Mouse (Mus musculus) hindlimb bud, embryonic 11.5 days (tissue): Measurements from ENCODE around the gene Cux1.

ENCODE experiments used
- DNase-seq: peaks from one replicate; pipeline ENCODE4 v3.0.0-alpha.2; 2012; ENCODE audit warnings: low read depth, low spot score; ENCODE audit errors: extremely low spot score

Gene Cux1

DNA sequence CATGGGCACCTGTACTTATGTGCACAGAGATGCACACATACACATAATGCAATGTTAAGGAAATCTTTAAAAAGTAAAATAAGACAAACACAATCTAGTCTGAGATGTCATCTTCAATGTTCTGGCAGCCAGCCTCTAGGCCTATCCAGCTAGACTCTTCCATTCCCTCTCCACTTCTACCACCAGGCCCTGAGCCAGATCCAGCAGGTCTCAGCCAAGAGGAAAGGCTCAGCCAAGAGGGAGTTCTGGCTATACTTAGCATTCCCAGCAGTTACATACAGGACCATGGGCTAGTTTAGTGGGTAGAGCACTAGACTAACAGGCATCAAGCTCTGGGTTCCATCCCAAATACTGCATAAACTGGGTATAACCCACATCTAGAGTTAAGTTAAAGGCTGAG, 26.3 kb downstream of the Cux1 start:
- no peak for DNase-seq

DNA sequence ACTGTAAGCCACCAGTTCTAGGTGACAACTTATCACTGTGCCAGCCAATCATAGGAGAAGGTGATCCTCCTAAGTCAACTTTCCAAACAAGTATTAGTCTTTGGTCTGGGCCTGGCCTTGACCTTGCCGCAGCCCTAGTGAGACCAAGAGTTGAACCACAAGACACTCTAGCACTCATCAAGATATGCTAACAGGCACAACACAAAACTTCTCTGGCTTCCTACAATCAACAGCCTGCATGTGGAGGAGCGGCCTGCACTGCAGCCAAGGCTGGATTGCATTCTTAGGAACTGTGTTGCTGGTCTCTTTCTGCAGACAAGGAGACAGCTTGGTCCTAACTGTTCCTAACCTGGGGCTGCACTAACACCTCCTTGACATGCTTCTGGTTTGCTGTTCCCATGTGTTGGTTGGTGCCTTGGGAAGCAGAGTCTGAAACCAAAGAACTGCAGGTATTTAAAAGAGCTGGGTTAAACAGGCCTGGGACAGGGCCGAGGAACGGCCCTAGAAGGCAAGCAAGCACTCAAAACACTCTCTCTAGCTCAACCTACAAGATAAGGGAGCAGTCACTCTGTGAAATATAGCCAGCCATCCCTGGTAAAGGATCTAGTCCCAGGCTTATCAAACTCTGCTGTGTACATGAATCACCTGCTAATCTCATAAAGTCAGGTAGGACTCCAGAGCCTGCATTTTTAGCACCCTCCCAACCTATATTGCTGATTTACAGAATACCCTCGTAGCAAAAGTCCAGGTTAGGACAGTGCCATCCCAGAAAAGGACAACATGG, 27.0 kb downstream of the Cux1 start:
- no peak for DNase-seq

GRCm38 (mm10) chr5:136536753-136537152, 30.5 kb downstream of the Cux1 start:
- DNase-seq = no peak

- DNase-seq = no peak
Observed at GRCm38 (mm10) chr5:136535976-136536725, 31.1 kb downstream of the Cux1 start.

GRCm38 (mm10) chr5:136535204-136535603, 32.1 kb downstream of the Cux1 start:
- no peak for DNase-seq

GRCm38 (mm10) chr5:136533371-136534276, 33.7 kb downstream of the Cux1 start:
- no peak for DNase-seq

DNA sequence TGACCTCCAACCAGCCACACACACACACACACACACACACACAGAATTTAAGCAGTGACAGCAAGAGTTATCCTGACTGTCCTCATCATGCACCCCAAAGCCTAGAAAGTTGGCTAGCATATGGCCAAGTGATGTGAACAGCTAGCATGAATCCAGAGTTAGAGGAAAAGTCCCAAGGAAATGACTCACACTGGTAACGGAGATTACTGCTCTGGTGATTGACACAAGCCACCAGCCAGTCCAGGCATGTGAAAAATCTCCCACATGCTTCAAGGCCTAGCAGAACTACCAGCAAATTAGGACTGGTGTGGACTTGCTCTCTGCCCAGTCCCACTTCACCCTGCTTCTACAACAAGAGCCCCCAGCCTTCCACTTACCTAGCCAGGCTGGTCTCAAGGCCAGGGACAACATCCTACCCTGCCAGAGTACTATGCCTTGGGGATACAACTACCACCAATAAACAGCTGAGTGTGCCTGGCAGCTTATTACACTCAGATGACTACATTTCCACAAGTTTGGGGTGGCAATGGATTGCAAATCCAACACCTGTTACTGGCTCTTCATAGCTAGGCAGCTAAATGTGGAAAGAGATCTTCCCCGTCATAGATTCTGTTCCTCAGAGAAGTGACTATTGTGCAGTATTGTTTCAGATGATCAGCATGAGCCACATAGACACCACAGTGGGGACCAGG, 35.5 kb downstream of the Cux1 start:
- DNase-seq = no peak

- no peak for DNase-seq
Observed at GRCm38 (mm10) chr5:136530931-136531330, 36.4 kb downstream of the Cux1 start.

GRCm38 (mm10) chr5:136529165-136529564, 38.1 kb downstream of the Cux1 start:
- no peak for DNase-seq

- no peak for DNase-seq
Observed at GRCm38 (mm10) chr5:136527871-136528270, 39.4 kb downstream of the Cux1 start.

DNA sequence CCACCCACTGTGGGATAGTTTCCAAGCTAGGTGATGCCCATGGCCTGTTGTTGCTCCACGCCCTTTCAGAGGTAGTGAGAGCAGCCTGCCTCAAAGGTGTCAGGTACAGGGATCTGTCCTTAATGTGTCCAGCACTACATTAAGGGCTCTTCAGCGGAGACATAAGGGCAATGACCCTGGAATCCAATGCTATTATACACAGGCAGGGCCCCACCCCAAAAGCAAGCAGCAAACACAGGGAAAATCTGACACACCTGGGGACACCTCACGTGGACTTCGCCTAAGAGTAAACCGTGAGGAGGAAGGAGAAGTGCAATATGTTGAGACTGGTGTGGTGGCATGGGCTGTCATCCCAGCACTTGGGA, 40.8 kb downstream of the Cux1 start:
- DNase-seq = no peak

DNA sequence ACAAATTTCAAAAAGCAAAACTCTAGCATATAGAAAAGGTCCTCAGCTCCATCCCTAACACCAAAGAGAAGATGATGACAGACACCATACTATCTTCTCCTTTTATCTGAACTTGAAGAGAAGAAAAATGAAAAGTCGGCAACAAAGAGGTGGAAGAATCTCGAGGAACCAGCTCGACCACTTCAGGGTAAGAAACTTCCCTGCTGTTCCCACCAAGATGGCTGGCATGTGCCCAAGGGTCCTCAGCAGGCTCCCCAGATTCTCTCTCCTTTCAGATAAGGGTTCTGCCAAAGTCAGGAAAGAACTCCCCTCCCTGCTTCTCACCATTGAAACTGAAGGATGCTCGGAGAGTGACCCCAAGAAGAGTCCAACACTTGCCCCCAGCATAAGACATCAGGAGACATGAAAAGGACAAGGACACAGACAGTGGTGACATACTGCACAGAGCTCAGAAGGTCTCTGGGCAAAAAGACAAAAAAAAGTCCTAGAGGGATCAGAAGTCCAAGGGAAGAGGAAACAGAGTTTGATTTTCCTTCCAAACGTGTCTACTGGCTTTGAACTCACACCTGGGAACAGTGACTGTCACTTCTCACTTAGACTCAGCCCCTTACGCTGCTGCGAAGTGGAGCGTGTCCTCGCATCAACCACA, 41.3 kb downstream of the Cux1 start:
- no peak for DNase-seq

DNA sequence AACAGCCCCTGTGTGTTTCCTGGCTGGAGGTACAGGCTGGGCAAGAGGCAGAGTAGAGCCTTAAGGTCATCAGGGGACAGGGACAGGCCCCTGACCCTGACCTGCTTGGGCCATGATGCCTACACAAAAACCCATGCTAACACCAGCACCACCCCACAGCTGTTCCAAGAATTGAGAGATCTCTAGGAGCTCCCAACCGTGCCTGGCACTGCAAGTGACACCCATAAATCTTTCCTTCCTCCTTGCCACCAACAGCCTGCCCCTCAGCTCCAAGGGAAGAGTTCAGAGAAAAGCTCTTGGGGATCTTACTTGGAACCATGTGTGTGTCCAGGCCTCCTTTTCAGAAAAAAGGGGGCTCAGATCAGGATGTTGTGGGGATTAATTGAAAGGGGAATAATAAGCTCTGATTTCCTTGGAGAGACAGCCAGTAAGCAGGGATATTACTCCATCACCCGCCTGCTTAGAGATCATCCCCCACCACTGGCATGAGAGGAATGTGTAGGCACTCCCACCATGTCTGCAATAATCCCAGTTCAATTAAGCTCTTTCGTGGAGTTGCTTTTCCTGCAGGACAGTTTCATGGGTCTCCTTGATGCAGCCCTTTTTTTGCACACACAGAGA, 44.3 kb downstream of the Cux1 start:
- no peak for DNase-seq

GRCm38 (mm10) chr5:136521656-136522055, 45.6 kb downstream of the Cux1 start:
- DNase-seq = no peak

- DNase-seq = no peak
Observed at GRCm38 (mm10) chr5:136518648-136519437, 48.4 kb downstream of the Cux1 start.

DNA sequence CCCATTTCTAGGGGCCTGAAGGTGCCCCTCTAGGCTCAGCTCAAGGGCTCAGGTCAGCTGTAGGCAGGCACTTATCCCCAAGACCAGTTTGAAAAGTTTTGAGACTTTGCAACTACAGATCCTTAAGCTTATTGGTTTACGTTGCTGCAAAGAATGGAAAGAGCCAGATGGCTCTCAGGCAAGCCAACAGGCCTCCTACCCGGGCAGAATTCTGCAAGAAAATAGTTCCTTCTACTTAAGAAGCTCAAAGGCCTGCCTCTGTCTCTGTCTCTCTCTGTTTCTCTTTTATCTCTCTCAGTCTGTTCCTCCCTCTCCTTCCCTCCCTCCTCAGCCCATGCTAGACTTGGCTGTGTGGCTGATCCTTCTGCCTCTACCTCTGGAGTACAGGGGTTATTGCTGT, 49.8 kb downstream of the Cux1 start:
- DNase-seq = no peak

- no peak for DNase-seq
Observed at GRCm38 (mm10) chr5:136516593-136516992, 50.7 kb downstream of the Cux1 start.

DNA sequence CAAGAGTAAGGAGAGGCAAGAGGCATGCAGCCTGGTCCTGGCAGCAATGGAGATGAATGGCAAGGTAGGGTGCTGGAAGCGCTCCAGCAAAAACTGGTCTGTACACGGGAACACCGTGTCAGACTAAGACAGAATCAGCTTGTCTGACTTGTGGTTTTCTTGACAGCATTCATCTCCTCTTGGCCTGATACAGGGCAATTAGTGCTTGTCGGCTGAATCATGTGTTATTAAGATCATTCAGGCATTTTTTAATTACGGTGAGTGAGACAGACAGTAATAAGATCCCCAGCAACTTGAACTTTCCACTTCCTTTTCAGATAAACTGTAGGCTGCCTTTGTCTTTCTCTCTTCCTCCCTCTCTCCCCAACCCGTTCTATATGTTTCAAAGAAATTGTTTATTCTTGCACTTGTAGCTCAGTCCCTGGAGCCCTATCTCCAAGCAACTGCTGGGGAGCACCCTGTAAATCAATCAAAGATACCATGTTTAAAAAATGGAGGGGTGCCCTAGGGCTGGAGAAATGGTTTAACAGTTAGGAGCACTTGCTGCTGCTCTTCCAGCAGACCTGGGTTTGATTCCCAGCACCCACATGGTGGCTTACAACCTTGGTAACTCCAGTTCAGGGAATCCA, 53.1 kb downstream of the Cux1 start:
- no peak for DNase-seq
